Mouse (Mus musculus): ENCODE results near the gene Rprd1b. TPM values are rescaled to one million over a fixed set of nuclear protein-coding genes. Genes with fewer than 3 reads are reported as not detected.

Gene Rprd1b
- total RNA-seq, 2 experiments from 2014 or later: 28.5 to 31.0 TPM

DNA sequence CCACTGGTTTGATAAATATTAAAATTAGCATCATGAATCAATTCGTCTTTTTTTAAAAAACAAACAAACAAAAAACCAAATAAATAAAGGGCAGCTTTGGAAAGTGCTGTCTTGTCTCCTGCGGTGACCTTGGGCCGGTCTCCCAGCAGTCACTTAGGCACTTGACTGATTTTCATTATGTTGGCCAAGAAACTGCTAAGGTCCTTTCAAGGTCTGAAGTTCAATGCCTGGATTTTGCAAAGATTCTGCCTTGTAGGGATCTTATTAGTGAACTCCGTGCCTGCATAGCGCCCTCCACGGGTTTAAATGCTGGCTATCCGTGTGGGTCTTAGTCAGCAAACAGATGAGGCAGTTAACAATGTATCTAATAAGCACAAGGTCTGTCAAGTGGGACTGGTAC lies 50.7 kb downstream of the Rprd1b start:
- DNase-seq (ENCODE audit: low spot score in 2 of 2): no peak

DNA sequence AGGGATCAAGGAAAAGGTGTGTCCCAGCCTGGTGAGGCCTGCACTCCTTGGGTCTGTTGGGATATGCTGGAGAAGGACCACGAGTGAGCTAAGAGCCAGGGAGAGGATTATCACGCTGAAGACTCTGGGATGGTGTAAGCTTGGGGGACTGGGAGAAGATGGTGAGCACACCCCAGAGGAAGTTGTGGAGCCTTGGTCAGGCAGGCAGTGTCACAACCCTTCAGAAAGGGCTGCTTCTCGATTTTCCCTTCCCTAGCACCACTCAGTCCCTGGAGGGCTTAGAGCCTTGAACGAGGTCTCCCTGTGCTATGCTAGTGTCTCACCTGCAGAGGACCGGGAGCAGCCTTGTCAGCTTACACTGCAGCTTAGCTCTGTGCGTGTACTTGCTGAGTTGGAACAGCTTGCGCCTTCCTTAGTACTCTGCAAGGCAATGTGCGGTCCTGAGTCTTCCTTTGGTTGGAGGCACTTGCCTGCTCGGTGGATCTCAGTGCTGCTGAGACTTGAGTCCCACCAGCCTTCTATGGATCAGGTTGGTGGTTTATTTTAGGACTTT lies 51.6 kb downstream of the Rprd1b start:
- no peak for DNase-seq (ENCODE audit: low spot score in 2 of 2)

DNA sequence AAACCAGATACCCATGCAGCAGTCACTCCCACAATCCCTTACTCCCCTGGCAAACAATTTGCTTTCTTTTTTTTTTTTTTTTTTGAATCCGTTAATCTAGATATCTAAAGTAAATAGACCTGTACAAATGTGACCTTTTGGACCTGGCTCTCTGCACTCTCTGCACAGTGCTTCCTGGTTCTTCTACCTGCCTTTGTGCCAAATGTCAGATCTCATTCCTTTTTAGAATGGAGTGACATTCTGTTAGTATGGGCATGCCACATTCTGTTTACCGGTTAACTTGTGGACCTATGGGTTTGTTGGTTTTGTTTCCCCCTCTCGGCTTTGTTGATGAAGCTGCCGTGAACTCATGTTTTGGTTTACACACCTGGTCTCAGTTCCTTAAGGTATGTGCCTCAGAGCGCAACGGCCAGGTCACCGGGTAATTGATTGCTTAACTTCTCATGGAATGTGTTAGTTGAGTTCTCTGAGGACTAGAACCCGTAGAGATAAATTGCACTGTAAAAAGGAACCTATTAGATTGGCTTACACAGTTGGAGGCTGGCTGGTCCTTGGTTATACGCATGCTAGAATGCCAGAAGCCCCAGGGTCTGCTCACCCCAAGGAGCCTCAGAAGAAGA lies 52.4 kb downstream of the Rprd1b start:
- no peak for DNase-seq (ENCODE audit: low spot score in 2 of 2)

DNA sequence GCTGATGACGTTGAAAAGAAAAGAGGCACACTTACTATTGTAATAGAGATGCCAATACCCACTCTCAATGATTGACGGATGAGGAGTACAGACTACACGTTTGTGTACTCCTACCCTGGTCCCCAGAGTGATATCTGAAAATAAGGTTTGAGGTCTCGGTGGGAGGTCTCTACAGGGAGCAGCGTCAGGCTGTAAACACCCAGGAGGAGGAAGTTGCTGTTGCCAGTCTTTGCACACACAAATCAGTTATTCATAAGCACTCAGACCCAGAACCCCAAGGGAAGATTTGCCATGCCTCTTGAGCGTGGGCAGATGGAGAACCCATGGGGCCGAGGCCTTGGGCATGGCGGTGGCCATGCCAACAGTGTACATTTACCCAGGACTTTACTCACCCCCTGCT lies 56.2 kb downstream of the Rprd1b start:
- DNase-seq (ENCODE audit: low spot score in 2 of 2): no peak

DNA sequence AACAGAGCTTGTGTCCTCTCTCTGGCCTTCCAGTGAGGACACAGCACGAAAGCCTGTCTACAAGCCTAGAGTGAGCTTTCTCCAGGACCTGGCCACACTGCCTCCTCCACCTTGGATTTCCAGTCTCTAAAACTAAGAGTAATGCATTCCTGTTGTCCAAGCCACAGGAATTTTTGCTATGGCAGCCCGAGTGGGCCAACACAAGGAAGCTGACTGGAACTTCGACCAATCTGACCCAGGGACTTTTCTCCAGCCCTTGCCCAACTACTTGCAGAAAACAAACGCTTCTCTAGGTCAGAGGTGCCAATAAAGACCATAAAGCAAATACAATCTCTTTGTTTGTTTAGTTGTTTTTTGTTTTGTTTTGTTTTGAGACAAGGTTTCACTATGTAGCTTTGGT lies 61.8 kb downstream of the Rprd1b start:
- no peak for DNase-seq (ENCODE audit: low spot score in 2 of 2)

DNA sequence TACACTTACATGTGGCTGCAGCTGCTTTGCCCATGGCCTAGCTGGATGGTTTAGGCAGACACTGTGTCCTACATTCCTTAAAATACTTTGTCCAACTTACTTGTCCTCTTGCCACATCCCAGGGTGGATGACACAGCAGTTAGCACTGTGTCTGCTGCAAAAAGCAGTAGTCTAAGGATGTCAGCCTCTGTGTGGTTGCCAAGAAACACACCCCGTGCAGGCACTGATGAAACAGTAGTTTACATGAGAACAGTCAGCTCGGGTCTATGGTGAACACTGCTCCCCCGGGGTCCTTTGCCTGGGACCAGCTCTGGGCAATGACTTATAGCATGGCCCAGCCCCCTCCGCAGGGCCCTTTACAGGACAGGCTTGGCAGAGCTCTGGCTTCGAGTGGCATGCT lies 65.0 kb downstream of the Rprd1b start:
- no peak for DNase-seq (ENCODE audit: low spot score in 2 of 2)

DNA sequence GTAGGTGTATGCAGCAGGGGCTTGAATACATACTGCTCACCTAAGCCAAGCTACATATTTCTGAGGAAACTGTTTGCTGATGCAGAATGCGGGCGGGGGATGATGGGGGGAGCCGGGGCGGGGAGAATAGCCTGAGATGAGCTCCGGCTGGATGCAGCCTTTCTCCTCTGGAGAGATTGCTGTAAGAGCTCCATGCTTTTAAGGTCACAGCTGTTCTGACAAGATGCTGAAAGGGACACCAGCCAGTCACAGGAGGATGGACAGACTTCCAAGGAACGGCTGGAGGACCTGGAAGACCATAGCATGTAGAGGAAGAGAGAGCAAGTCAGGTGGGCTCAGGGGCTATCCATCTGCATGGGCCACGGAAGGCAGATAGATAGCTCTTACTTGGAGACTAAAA lies 66.0 kb downstream of the Rprd1b start:
- DNase-seq (ENCODE audit: low spot score in 2 of 2): no peak

DNA sequence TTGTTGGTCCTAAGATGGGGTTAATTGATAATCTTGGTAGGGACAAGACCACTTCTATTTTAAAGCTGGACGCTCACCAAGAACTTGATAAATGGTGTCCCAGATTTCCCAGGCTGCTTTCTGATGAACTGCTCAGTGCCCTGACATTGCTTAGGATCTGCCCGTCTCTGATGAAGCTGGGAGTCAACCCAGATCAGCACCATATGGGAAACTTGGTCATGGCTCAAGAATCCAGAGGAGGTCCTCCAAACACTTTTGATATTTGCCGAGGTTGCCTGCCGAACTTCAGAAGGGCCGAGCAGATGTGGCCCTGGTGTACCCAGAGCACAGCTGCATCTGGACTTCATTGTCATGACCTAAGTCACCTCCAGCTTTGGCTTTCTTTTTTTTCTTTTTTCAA lies 66.5 kb downstream of the Rprd1b start:
- DNase-seq (ENCODE audit: low spot score in 2 of 2): no peak

- no peak for DNase-seq (ENCODE audit: low spot score in 2 of 2)
Measured at GRCm38 (mm10) chr2:158097071-158097470, 68.8 kb downstream of the Rprd1b start.

GRCm38 (mm10) chr2:158098730-158099129 lies 70.4 kb downstream of the Rprd1b start:
- no peak for DNase-seq (ENCODE audit: low spot score in 2 of 2)

DNA sequence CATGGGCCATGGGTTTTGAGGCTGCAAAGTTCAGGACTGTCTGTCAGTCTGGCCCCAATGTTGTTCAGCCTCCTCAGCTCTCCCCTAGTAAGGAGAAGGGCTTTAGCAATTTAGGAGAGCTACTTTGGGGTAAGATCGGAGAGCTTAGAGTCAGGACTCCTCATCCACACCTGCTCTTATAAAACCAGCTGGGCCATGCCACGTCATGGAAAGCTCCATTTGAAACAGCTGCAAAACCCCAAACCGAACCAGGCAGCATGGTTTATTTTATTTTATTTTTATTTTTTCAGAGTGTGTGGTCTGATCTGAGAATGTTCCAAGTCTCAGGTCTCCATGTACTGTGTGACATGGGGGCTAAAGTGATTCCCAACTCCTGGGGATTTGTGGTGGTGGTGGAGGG lies 71.2 kb downstream of the Rprd1b start:
- no peak for DNase-seq (ENCODE audit: low spot score in 2 of 2)

DNA sequence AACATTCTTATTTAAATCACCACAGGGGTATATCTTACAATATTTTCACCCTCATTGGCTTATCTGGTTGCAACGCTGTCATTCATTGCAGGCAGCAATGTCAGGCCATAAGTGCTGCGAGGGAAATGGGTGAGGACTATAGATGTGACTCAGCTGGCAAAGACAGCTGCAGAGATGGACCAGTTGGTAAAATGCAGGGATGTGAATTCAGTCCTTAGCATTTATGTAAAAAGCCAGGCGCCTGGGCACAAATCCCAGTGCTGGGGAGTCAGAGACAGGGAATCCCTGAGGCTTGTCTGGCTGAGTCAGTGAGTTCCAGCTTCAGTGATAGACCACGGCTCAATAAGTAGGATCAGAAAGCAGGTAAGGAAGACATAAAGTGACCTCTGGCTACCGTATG lies 73.5 kb downstream of the Rprd1b start:
- DNase-seq (ENCODE audit: low spot score in 2 of 2): no peak

DNA sequence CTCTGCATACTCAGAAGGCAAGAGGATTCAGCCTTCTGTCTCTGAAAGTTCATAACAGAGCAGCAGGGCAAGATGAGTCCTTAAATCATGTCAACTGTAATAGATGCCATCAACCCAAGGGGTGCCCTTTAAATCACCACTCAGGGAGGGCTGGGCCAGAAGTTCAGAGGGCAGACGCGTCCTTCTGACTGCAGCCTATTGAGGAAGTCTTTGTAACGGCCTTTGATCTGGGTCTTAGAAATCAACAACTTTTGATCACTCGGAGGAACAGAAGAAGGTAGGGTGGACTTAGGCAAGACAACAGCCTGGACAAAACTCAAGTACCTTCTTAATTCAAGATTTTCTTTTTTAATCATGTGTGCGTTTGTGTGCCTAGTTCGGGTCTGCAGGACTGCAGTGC lies 76.7 kb downstream of the Rprd1b start:
- no peak for DNase-seq (ENCODE audit: low spot score in 2 of 2)

DNA sequence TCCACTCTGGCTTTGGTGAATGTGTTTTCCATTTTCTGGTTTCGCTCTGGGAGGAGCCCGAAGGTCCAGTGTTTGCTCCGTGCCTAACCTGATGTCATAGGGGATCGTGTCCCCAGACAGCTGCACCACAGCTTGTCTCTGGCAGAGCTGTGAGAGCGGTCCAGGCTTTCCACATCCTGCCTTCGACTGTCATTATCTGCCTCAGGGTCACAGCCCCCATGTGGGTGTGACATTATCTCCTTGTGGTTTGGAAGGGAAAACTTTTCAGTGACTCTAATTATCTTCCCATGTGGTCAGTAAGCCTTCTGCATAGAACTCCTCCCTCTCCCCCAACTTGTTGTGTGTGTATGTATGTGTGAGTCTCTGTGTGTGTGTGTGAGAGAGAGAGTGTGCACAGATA lies 77.3 kb downstream of the Rprd1b start:
- no peak for DNase-seq (ENCODE audit: low spot score in 2 of 2)

- DNase-seq (ENCODE audit: low spot score in 2 of 2): peak; percentile 24 to 40
Measured at GRCm38 (mm10) chr2:158106947-158107587, 78.8 kb downstream of the Rprd1b start.

- no peak for DNase-seq (ENCODE audit: low spot score in 2 of 2)
Measured at GRCm38 (mm10) chr2:158109516-158109915, 81.2 kb downstream of the Rprd1b start.

DNA sequence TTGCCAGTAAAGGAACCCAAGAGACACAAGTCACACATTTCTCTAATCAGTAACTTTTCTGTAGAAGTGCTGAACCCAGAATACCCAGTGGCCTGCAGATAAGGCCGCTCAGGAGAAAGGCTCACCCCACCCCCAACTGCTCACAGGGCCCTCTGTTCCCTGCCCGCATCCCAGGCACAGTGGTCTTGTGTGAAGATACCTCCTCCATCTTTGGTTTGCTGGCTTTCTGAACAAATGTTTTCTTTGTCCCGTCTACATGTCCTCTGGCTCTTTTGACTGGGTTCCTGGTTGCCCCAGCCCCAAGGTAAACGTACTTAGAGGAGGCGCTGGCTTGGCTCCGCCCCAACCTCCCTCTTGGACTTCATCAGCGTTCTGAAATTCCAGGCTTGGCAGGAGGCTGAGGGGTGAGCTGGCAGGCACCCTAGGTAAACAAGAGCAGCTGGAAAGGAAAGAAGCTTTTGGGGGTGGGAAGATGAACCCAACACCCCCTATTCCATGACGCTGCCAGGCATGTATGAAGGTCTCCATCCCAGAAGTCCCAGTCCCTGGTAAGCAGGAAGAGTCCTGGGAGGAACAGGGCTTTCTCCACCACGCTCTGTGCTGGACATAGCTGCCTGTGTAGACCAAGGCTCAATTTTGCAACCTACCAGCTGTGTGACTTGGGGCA lies 85.4 kb downstream of the Rprd1b start:
- peak in 1 of 2 experiments; percentile 29 for DNase-seq (ENCODE audit: low spot score in 2 of 2)

DNA sequence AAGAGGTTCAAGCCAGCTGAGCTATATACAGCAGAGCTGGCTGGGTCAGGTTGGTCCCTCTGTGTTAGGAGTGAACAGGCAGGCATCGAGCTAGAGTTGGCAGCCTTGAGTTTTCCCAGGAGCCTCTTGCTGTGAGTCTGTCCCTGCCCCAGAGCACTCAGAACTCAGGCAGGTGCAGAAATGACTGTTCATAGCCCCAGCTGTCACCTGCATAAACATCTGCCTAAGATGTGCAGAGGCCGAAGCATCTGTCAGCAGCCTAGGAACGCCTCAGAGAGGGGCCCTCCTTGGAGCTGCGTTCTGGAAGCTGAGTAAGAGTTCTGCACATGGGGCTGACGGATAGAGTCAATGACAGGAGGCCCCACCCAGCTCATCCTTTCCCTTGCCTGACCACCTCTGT lies 86.6 kb downstream of the Rprd1b start:
- no peak for DNase-seq (ENCODE audit: low spot score in 2 of 2)

DNA sequence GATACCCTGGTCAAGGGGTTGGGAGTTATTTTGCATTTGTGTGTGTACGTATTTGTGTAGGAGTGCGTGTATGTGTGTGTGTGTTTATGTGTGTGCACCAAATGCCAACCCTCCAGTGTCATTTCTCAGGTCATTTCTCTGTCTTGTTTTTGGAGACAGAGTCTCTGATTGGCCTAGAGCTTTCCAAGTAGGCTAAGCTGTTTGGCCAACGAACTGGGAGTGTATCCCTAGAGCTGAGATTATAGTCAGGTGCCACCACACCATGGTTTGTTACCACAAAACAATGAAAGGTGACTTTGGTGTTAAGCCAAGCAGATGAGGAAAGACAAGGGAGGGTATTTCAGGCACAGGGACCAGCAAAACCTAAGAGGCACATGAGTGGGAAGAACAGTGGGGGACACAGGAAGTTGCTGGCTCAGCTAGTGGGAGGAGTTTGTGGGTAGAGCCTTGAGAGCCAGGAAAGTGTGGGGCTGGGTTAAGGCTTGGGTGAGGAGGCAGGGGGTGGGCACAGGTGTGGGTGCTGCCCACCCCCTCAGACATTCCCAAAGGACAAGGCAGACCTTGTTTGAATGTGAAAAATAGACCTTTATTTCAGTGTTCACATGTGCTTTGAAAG lies 87.6 kb downstream of the Rprd1b start:
- DNase-seq (ENCODE audit: low spot score in 2 of 2): no peak

DNA sequence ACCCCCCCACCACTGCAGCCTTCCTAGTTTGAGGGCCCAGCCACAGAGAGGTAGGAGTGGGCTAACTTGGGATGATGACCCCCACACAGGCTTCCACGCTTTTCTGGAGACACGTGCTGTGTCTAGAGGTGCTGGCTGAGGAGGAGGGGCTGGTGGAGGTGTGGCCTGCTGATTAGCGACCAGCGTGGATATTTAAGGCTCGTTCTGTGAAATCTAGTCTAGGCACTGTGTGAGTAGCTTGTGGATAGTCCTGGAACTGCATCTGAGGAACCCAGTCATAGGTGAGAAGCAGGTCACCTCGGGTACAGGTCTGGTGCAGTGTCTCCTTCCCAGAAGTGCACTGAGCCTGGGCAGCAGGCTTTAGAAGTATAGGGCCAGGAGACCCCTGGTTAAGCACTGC lies 88.4 kb downstream of the Rprd1b start:
- no peak for DNase-seq (ENCODE audit: low spot score in 2 of 2)

DNA sequence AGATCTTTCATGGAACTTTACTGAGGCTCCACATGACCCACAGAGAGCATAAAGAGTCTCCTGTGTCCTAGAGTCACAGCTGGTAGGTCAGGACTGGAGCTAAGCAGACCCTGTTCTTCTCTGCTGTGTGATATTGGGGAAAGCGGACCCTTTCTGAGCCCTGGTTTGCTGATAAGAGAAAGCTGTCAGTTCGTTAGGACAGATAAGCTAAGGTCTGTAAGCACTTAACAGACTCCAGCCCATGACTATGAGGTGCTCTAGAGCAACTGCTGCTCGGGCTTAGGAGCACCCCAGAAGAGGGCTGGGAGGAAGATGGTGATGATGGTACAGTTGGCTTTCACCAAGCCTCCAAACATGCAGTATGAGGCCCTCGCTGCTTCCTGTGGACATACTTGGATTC lies 90.8 kb downstream of the Rprd1b start:
- DNase-seq (ENCODE audit: low spot score in 2 of 2): no peak

GRCm38 (mm10) chr2:158120211-158120610 lies 91.9 kb downstream of the Rprd1b start:
- DNase-seq (ENCODE audit: low spot score in 2 of 2): no peak

Data from layer of hippocampus, postnatal 14 days (tissue).